Mouse (Mus musculus): ENCODE results near the gene Slain2.

Slain2 gene

DNA sequence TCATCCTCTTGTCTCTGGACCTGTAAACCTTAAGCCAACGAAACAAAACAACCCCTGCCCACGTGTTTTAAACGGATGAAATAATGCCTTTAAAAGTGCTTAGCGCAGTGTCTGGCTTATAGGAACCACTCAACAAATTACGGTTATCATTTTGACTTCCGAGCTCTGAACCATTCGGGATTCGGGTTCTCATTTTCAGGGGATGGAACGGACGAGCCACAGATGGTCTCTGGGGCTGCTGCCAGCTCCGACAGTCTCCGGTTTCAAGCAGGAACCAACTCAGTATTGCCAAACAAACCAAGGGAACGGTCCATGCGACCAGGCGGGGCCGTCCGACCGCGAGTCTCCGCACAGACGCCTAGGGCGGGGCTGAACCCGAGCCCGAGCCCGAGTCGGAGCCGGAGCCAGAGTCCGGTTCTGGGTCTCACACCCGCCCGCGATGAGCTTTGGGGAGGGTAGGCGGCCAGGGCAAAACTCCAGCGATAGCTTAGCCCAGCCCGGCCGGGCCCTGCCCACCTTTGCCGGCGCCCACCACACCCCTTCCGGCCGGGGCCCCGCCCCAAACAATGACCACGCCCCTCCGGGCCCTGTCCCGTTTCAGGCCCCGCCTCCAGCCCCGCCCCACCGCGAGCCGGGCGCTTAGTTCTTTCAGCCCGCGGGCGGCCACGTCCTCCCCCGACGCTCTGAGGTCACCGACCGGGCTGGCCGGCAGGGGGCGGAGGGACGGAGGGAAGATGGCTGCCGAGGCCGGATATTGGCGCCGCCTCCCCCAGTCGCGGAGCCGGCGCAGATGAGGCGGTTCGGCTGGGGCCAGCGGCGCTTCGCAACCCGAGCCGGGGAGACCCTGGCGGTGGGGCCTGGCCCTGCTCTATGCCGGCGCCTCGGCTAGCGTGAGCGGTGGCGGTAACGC is at the start of gene Slain2:
Slain2 (plus strand) TSS at position 657 of the 910 bp plus-strand sequence.
- peak; percentile 69 to 94 for DNase-seq (ENCODE audit: low spot score in 2 of 2)

- DNase-seq (ENCODE audit: low spot score in 2 of 2): no peak
These were observed 49.4 kb upstream of the Slain2 start for GRCm38 (mm10) chr5:72864654-72865178.

- DNase-seq (ENCODE audit: low spot score in 2 of 2): no peak
These were observed 47.7 kb upstream of the Slain2 start for GRCm38 (mm10) chr5:72866260-72866905.

DNA sequence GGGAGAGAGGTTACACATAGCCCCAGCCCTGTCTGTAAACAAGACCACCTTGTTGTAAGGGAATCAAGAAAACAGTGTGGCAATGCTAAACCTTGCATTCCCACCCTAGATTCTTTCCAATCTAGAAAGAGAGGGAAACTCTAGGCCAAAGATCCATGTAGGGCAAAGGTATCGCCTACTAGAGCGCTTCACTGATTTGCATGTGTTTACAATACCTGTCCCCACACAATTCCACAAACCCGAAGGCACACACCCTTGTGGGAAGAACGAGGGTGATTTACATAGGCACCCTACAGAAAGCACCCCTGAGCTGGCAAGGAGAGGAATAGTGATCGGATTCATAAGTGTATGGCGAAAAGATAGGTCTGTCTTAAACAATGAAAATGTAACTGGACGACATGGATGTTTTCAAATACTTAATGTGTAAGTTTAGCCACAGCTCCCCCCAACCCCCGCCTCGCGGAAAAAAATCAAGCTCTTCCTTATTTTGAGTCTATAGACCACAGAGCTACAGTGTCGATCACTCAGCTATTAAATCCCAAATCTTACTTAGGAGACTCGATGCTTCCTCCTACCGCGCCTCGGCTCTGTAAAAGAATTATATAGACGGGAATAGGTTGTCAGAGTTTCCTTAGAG is 47.0 kb upstream of the Slain2 start:
- no peak for DNase-seq (ENCODE audit: low spot score in 2 of 2)

- peak in 1 of 2 experiments; percentile 72 for DNase-seq (ENCODE audit: low spot score in 2 of 2)
These were observed 45.8 kb upstream of the Slain2 start, which contains the start of gene Tec for GRCm38 (mm10) chr5:72868091-72868875. Gene Tec, minus strand, starts transcription at chr5:72868483.

GRCm38 (mm10) chr5:72869779-72870608 is 44.1 kb upstream of the Slain2 start:
- DNase-seq (ENCODE audit: low spot score in 2 of 2): no peak

DNA sequence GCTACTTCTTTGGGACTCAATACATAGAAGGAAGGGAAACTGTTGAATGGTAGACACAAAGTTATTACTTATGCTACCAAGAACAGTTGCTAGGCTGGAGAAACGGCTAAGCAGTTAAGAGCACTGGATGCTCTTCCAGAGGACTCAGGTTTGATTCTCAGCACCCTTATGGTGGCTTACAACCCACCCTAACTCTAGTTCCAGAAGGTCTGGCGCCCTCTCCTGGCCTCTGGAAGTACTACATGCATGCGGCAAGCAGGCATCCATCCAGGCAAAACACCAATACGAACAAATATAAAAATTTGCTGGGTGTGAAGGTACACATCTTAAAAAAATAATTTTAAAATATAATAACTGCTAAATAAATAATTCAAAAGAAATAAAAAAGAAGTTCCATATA is 43.0 kb upstream of the Slain2 start:
- no peak for DNase-seq (ENCODE audit: low spot score in 2 of 2)

- no peak for DNase-seq (ENCODE audit: low spot score in 2 of 2)
These were observed 34.4 kb upstream of the Slain2 start for GRCm38 (mm10) chr5:72879736-72880135.

DNA sequence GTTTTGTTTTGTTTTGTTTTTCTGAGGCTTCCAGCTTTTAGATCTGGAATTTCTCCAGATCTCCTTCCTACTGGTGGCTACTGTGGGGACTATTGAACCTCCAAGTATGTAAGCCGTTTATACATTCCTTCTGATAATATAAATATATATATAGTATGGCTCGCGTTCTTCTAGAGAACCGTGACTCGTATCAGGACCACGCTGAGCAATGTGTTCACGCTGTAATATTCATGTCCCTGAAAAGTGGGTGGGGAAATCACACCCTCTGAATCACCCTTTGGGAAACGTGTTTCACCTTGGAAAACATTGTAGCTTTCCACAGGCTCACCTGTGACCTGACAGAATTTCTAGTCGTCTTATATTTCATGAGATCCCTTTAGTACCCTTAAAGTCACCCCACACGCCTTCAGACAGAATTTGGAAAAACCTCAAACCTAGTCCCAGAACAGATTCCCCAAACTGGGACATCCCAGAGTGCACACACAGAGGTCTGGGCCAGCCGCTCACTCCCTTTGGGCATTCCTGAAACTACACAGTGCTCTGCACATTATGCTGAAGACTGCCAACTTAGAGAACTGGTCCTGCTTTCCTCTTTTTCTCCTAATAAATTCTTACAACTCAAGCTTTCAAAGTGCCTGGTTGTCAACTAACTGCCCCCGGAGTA is 32.2 kb upstream of the Slain2 start:
- no peak for DNase-seq (ENCODE audit: low spot score in 2 of 2)

DNA sequence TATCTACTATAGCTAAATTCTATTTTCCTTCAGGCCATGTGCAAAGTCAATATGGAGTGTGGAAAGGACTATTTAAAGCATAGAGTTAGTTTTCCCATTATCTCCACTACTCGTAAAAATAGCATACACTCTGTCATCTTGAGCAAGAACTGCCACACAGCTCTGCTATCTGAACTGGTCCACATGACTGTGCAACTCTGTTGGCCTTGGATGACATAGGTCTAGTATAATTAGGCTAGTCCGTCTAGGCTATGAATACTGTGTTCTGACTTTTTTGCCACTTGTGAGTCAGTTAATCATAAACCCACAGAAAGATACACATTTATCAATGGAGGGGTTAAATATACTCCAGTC is 31.7 kb upstream of the Slain2 start:
- DNase-seq (ENCODE audit: low spot score in 2 of 2): no peak

- DNase-seq (ENCODE audit: low spot score in 2 of 2): no peak
These were observed 30.4 kb upstream of the Slain2 start for GRCm38 (mm10) chr5:72883706-72884105.

DNA sequence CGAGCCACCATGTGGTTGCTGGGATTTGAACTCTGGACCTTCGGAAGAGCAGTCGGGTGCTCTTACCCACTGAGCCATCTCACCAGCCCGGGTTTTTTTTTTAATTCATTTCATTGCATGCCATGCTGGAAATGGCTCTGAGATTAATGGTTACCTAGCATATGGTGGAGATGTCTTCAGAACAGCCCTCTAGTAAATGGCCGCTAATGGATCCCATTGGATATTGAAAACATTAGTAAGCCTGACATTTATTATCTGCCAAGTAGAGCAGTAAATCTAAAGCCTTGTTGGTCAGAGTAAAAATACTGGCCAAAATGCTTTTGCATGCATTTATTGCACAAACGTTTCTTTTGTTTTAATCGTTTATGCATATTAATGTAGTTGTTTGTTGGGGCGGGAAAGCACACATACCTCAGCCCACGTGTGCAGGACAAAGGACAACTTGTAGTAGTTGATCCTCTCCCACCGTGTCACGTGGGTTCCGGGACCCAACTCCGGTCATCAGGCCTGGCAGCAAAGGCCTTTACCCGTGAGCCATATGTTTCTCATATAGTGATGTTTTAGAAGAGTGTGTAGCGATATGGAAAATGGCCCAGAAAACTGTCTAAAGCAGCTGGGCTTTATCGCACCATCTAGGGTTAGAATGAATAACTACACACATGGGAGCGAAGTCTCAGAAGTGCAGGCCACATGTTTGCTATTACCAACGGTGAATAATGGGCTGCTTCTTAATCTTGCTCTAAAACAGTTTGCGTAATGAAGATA is 27.5 kb upstream of the Slain2 start:
- DNase-seq (ENCODE audit: low spot score in 2 of 2): no peak

DNA sequence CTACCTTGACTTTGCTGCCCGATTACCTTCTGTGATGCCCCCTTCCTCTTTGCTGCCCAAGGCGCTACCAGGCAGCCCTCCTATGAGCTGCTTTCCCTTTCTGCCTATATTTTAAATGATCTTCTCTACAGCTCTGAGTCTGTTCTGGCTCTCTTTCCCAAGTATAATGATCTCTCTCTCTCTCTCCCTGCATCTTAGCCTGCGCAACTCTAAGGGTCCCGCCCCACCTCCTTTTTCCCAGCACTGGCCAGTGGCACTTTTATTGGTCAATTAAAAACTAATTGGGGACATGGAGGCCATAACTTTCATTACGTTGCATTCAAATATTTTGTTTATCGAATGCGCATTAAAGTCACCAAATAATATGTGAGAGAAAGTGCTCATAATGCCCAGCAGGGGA is 25.8 kb upstream of the Slain2 start:
- no peak for DNase-seq (ENCODE audit: low spot score in 2 of 2)

DNA sequence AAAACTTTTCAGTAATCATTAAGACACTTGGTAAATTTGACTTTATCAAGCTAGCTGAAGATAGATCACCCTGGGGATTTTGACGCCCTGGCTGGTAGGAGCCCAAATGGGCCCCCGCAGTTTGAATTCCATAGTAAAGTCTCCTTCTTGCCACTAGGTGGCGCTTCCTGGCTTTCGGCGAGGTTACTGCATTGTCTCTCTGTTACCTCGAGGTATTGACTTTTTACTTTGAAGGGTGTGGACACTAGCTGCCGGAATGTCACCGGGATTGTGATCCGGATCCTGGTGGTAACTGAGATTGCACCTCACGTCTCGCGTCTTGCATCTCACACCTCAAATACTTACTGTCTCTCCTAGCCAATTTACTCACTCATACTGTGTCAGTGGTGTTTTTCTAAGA is 22.6 kb upstream of the Slain2 start:
- DNase-seq (ENCODE audit: low spot score in 2 of 2): peak in 1 of 2 experiments; percentile 39

- no peak for DNase-seq (ENCODE audit: low spot score in 2 of 2)
These were observed 20.1 kb upstream of the Slain2 start for GRCm38 (mm10) chr5:72893987-72894386.

DNA sequence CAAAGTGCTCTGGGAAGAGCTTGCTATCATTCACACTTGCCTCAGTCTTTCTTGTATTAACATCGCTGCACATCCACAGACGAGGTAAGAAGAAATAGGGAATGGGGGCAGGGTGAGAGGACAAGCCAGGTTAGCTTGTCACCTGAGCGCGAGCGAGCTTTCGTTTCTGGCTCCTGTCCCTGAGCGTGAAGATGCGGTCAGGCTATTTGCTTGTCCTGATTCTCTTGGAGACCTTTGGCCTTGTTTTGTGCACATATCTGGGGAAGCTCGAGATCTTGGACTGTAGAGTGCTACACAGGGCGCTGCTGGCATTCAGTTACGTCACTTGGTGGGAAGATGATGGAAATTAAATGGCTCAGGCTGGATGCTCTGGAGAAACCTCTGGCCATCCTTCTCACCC is 18.8 kb upstream of the Slain2 start:
- no peak for DNase-seq (ENCODE audit: low spot score in 2 of 2)

DNA sequence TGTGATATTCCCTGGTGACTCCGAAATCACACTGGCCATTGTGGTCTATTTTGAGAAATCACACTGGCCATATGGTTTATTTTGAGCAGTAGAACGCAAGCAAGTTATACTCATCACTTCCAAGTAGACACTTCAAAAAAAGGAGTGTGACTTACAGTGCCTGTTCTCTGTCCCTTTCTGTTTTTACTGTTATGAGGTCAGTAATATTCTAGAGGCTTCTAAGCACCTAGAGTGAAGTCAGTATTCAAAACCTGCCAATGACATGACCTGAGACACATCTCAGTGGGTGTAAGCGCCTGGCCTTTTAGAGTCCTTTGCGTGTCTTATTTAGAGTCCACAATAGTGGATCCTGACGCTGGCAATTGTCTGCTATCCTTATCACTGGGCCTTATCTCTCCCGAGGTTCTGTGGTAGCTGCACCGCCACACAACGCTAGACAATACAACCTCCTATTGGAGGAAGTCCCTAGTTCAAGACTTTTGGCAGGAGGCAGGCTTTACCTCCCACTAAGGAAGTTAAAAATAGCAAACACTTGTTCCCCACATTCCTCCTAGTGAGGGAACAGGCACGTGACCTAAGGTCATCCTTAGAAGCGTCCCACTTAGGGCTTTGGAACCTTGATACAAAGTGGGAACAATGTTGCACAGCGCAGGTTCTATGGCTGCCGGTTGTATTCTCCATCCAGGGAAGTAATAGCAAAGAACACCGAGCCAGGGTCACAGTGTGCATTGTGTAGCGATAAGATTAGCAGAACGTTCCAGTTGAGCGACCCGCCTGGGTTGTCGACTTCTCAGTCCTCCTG is 17.4 kb upstream of the Slain2 start:
- no peak for DNase-seq (ENCODE audit: low spot score in 2 of 2)

DNA sequence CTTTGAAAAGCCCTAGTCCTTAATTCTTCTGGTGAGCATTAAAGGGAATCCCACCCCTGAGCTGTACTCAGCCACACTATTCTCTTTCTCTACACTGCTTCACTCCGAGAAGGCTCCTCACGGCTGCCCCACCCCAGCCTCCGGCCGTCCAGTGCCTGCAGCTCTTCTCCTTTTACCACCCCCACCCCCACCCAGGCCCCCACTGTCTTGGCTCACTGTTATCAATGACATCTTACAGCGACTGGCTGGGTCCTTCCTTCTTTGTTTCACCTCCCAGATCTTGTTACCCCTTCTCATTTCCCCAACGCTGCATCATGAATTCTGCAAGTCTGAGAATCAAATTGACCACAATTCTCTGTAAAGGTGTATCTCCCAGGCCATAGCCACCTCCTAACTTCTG is 16.1 kb upstream of the Slain2 start:
- no peak for DNase-seq (ENCODE audit: low spot score in 2 of 2)

DNA sequence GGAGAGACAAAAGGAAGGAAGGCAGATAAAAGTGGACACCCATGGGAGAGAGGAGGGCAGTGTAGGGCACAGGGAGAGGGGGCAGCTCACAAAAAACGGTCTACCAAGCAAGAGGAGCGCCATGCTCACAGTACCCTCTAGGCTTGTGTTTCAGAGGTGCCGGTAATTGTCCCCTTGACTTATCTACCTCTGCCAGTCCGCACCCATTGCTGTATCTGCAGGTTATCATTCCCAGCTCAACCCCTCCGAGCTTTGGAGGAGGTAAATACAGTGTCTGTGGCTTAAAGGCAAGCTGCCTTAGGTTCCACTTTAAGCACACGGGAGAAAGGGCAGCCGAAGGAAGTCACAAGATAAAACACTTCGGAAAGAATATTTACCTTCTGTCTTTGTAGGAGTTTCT is 14.8 kb upstream of the Slain2 start:
- DNase-seq (ENCODE audit: low spot score in 2 of 2): no peak
